Mouse (Mus musculus) intestine, embryonic 14.5 days (tissue): ENCODE data around the gene Ifitm10. TPM values are rescaled to one million over a fixed set of nuclear protein-coding genes. Genes with fewer than 3 reads are reported as not detected.
"Not testable (repeated sequence)": the region's sequence is repeated elsewhere in the genome, so short reads cannot be mapped to it uniquely, and the experiment has no call there.

Experiments
- ATAC-seq: fragments of 200-750 bp; cut with Nextera tagmentation; replicated peaks from 2 replicates; pipeline ENCODE4 v1.8.0; 2017; ENCODE audit warnings: low read depth, moderate number of reproducible peaks, moderate TSS enrichment, moderate library complexity; ENCODE audit not compliant: low FRiP score, low TSS enrichment
- DNase-seq: peaks from one replicate; pipeline ENCODE4 v3.0.0-alpha.2; 2018; ENCODE audit warnings: low spot score
- H3K27ac ChIP-seq: fragments of 300-500 bp; sonication (generic); 2 replicates; pipeline ENCODE4 v1.5.1; 2014; ENCODE audit warnings: low read depth, mild to moderate bottlenecking, control low read depth
- H3K27me3 ChIP-seq: fragments of 300-500 bp; sonication (generic); replicated peaks from 2 replicates; pipeline ENCODE4 v1.6.1; 2014; ENCODE audit warnings: low read length, control low read depth; ENCODE audit not compliant: control insufficient read depth, insufficient read depth
- H3K36me3 ChIP-seq: fragments of 300-500 bp; sonication (generic); 2 replicates; pipeline ENCODE4 v1.6.1; 2014; ENCODE audit warnings: low read length, control low read depth; ENCODE audit not compliant: control insufficient read depth, insufficient read depth
- H3K4me1 ChIP-seq: fragments of 300-500 bp; sonication (generic); replicated peaks from 2 replicates; pipeline ENCODE4 v1.6.1; 2014; ENCODE audit warnings: low read length, control low read depth, mixed read lengths; ENCODE audit not compliant: control insufficient read depth, insufficient read depth
- H3K4me2 ChIP-seq: fragments of 300-500 bp; sonication (generic); 2 replicates; pipeline ENCODE4 v1.6.1; 2014; ENCODE audit warnings: low read length
- H3K4me3 ChIP-seq: fragments of 300-500 bp; sonication (generic); 2 replicates; pipeline ENCODE4 v1.5.1; 2014; ENCODE audit warnings: low read depth, low read length, control low read depth, mixed read lengths
- H3K9ac ChIP-seq: fragments of 300-500 bp; sonication (generic); 2 replicates; pipeline ENCODE4 v1.6.1; 2014; ENCODE audit warnings: mild to moderate bottlenecking, low read length
- H3K9me3 ChIP-seq: fragments of 300-500 bp; sonication (generic); 2 replicates; pipeline ENCODE4 v1.6.1; 2016; ENCODE audit warnings: low read length, control low read depth; ENCODE audit not compliant: control insufficient read depth
- WGBS: fragments of 180-500 bp; shearing (Covaris S2); extraction: QIAGEN DNeasy Blood & Tissue Kit; methylation state at CpG from one replicate; pipeline ENCODE4 v1.1.7; 2014; 5-methylcytosine and 5-hydroxymethylcytosine counted together
- polyA plus RNA-seq: library from polyadenylated mRNA; unstranded; fragments of >200 nt; fragmentation: Nextera tagmentation; extraction: Ambion mirVana; gene quantifications from 2 replicates; pipeline ENCODE4 v1.2.1, GENCODE M21; 2014

Ifitm10 gene
- polyA plus RNA-seq, 1 experiment from 2014 or later: 1.7 TPM

GRCm38 (mm10) chr7:142330271-142330724, 43.3 kb downstream of the Ifitm10 start:
- 21% methylated on average over 9 of the region's 9 CpGs for WGBS
- Histone ChIP-seq H3K27me3 (no peaks in the 10 kb centered on the region), H3K4me2 (no peak overlapping the region), H3K9me3 (no peaks in the 10 kb centered on the region), H3K27ac (peak overlapping the region; percentile 69), H3K4me3 (no peak overlapping the region), H3K4me1 (peaks cover 42% of the 10 kb centered on the region), H3K36me3 (no peaks in the 10 kb centered on the region), H3K9ac (no peak overlapping the region)
- DNase-seq (peak; percentile 73), ATAC-seq (peak; percentile 36)

DNA sequence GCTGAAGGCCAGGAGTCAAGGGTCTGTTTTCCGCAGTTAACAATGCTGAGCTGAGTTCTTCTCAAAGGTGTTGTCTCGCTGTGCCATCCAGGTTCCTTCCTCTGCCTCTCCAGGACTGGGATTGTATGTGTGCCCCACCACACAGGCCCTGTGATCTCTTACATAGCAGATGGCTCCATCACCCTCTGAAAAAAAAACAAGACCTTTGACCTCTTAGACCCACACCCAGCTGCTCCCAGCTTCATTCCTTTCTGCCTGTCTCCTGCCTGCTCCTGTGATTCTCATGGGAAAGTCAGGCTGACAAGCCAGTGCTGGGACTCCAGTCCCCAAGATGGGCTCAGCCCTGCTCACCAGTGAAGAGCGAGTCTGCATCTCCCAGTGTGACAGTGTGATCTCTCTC, 45.0 kb downstream of the Ifitm10 start:
- Histone ChIP-seq H3K9ac (no peak overlapping the region), H3K27me3 (no peaks in the 10 kb centered on the region), H3K4me2 (no peak overlapping the region), H3K9me3 (no peaks in the 10 kb centered on the region), H3K4me3 (no peak overlapping the region), H3K36me3 (no peaks in the 10 kb centered on the region), H3K4me1 (peaks cover 50% of the 10 kb centered on the region), H3K27ac (no peak overlapping the region)
- ATAC-seq (no peak), DNase-seq (no peak)
- WGBS: 60% methylated on average over 3 of the region's 3 CpGs

DNA sequence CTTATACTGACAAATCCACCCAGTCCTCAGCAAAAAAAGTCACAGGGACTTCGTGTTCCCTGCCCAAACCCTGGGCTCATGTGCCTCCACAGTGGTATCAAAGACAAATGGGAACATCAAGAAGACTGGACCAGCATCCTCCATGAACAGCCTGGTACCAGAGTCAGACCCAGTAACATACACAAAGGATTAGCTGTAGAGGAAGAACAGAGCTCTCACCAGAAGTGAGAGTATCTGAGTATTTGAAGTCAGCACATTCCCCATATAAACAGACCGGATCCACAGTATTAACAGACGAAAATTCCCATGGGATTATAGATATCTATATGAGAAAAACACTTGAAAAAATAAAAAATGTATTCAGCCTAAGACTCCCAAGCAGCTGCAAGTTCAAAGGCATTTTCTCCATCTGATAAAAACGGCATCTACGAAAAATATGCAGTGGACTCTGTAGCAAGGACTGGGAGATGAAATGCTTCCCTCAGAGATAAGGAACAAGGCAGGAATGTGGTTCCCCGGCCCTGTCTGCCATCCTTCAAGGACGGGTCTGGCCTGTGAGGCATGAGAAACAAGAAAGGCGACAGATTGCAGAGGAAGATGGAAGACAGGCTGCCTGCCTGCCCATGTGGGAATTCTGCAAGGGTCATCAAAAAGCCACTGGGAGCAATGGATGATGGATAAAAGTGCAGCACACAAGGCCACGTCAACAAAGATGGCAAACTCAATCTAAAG, 46.7 kb downstream of the Ifitm10 start:
- no peak for DNase-seq
- H3K4me3 ChIP-seq: no peak overlapping the region
- H3K9me3 ChIP-seq: no peaks in the 10 kb centered on the region
- H3K9ac ChIP-seq: no peak overlapping the region
- H3K4me1 ChIP-seq: peaks cover 53% of the 10 kb centered on the region
- H3K36me3 ChIP-seq: no peaks in the 10 kb centered on the region
- no peaks in the 10 kb centered on the region for H3K27me3 ChIP-seq
- no peak overlapping the region for H3K4me2 ChIP-seq
- H3K27ac ChIP-seq: peak overlapping the region; percentile 79
- 20% methylated on average over 9 of the region's 9 CpGs for WGBS
- ATAC-seq: peak; percentile 44; the same call in 1 of the 2 replicates

GRCm38 (mm10) chr7:142323396-142324117, 50.0 kb downstream of the Ifitm10 start:
- H3K9ac ChIP-seq: no peak overlapping the region
- peak; percentile 54; the same call in 1 of the 2 replicates for ATAC-seq

GRCm38 (mm10) chr7:142322641-142323040, 50.9 kb downstream of the Ifitm10 start:
- Histone ChIP-seq H3K4me1 (peaks cover 46% of the 10 kb centered on the region), H3K27ac (peak overlapping the region; percentile 62), H3K4me2 (no peak overlapping the region), H3K9ac (no peak overlapping the region), H3K9me3 (no peaks in the 10 kb centered on the region), H3K4me3 (no peak overlapping the region), H3K27me3 (no peaks in the 10 kb centered on the region), H3K36me3 (no peaks in the 10 kb centered on the region)
- 80% methylated on average over 6 of the region's 6 CpGs for WGBS
- no peak for ATAC-seq
- DNase-seq: no peak

More at GRCm38 (mm10) chr7:142323396-142324117, 50.0 kb downstream of the Ifitm10 start:
- no peak overlapping the region for H3K4me3 ChIP-seq
- H3K27me3 ChIP-seq: no peaks in the 10 kb centered on the region
- H3K4me2 ChIP-seq: no peak overlapping the region
- WGBS: 70% methylated on average over 12 of the region's 12 CpGs
- H3K36me3 ChIP-seq: no peaks in the 10 kb centered on the region
- H3K27ac ChIP-seq: peak overlapping the region; percentile 54; the same call in 1 of the 2 replicates
- H3K9me3 ChIP-seq: no peaks in the 10 kb centered on the region
- peaks cover 52% of the 10 kb centered on the region for H3K4me1 ChIP-seq
- DNase-seq: no peak

- Histone ChIP-seq H3K27ac (peak overlapping the region; percentile 76), H3K4me1 (peaks cover 47% of the 10 kb centered on the region)
- not testable (repeated sequence) for ATAC-seq, DNase-seq, H3K9ac ChIP-seq, H3K36me3 ChIP-seq, H3K4me2 ChIP-seq, H3K9me3 ChIP-seq, H3K27me3 ChIP-seq, H3K4me3 ChIP-seq
- WGBS: 36% methylated on average over 5 of the region's 10 CpGs
These were observed 51.8 kb downstream of the Ifitm10 start for GRCm38 (mm10) chr7:142321637-142322306.

DNA sequence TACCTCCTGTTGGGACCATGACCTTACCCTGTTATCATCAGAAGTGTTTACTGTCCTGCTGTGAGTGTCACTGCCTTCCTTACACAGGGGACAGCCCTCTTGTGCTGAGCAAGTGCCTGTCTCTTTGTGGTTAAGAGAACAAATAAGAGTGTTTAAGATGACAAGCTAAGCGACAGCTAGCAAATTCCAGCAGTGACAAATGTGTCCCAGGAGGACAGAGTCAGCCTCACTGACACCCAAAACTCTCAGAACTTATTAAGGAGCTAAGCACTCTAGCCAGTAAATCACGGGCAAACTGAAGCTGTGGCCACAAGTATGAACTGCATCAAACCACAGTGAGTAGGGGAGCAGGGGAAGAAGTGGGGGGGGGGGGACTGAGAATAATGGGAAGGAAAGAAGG, 52.6 kb downstream of the Ifitm10 start:
- Histone ChIP-seq H3K27ac (peak overlapping the region; percentile 76), H3K27me3 (no peaks in the 10 kb centered on the region), H3K36me3 (no peaks in the 10 kb centered on the region), H3K4me3 (no peak overlapping the region), H3K9me3 (no peaks in the 10 kb centered on the region), H3K4me1 (peaks cover 44% of the 10 kb centered on the region; the same call in 1 of the 2 replicates), H3K9ac (no peak overlapping the region; the same call in 1 of the 2 replicates), H3K4me2 (no peak overlapping the region)
- DNase-seq: no peak
- no peak for ATAC-seq
- WGBS: 29% methylated on average over 2 of the region's 2 CpGs

- WGBS: 68% methylated on average over 11 of the region's 11 CpGs
- peaks cover 40% of the 10 kb centered on the region; the same call in 1 of the 2 replicates for H3K4me1 ChIP-seq
- H3K4me3 ChIP-seq: no peak overlapping the region
- ATAC-seq (no peak), DNase-seq (no peak)
- H3K27me3 ChIP-seq: no peaks in the 10 kb centered on the region
- H3K36me3 ChIP-seq: no peaks in the 10 kb centered on the region
- no peaks in the 10 kb centered on the region for H3K9me3 ChIP-seq
- H3K4me2 ChIP-seq: no peak overlapping the region
- peak overlapping the region; percentile 76 for H3K27ac ChIP-seq
- H3K9ac ChIP-seq: no peak overlapping the region
These were observed 54.4 kb downstream of the Ifitm10 start for GRCm38 (mm10) chr7:142319124-142319523.
